Mouse (Mus musculus): ENCODE data around the gene Rac1.
A peak's percentile ranks its signal among the peaks of the same experiment; 100 is the strongest.
"Not testable (repeated sequence)": the region's sequence is repeated elsewhere in the genome, so short reads cannot be mapped to it uniquely, and the experiment has no call there.

The Rac1 gene

GRCm38 (mm10) chr5:143527486-143528307 lies at the start of gene Rac1:
Gene Rac1, minus strand, starts transcription at chr5:143528036.
- DNase-seq = peak; percentile 95

GRCm38 (mm10) chr5:143574261-143575178 lies 46.7 kb upstream of the Rac1 start:
- no peak for DNase-seq

- DNase-seq = no peak
Measured at GRCm38 (mm10) chr5:143573067-143573466, 45.2 kb upstream of the Rac1 start.

- no peak for DNase-seq
Measured at GRCm38 (mm10) chr5:143572195-143572594, 44.4 kb upstream of the Rac1 start.

- peak; percentile 83 for DNase-seq
Measured at GRCm38 (mm10) chr5:143567860-143568259, 40.0 kb upstream of the Rac1 start.

GRCm38 (mm10) chr5:143567258-143567670 lies 39.4 kb upstream of the Rac1 start:
- DNase-seq = no peak

GRCm38 (mm10) chr5:143566804-143567203 lies 39.0 kb upstream of the Rac1 start:
- DNase-seq = not testable (repeated sequence)

- DNase-seq = no peak
Measured at GRCm38 (mm10) chr5:143561544-143562185, 33.8 kb upstream of the Rac1 start.

- DNase-seq = no peak
Measured at GRCm38 (mm10) chr5:143561009-143561408, 33.2 kb upstream of the Rac1 start.

GRCm38 (mm10) chr5:143558731-143559130 lies 30.9 kb upstream of the Rac1 start:
- DNase-seq = no peak

GRCm38 (mm10) chr5:143555233-143555632 lies 27.4 kb upstream of the Rac1 start:
- no peak for DNase-seq

- no peak for DNase-seq
Measured at GRCm38 (mm10) chr5:143552911-143553310, 25.1 kb upstream of the Rac1 start.

GRCm38 (mm10) chr5:143548922-143549321 lies 21.1 kb upstream of the Rac1 start:
- DNase-seq = not testable (repeated sequence)

GRCm38 (mm10) chr5:143548401-143548846 lies 20.6 kb upstream of the Rac1 start:
- DNase-seq = peak; percentile 97

GRCm38 (mm10) chr5:143547866-143548265 lies 20.0 kb upstream of the Rac1 start:
- no peak for DNase-seq

GRCm38 (mm10) chr5:143547384-143547783 lies 19.5 kb upstream of the Rac1 start:
- peak; percentile 86 for DNase-seq

- DNase-seq = no peak
Measured at GRCm38 (mm10) chr5:143539111-143539510, 11.3 kb upstream of the Rac1 start.

GRCm38 (mm10) chr5:143537022-143537421 lies 9.2 kb upstream of the Rac1 start:
- DNase-seq = no peak

GRCm38 (mm10) chr5:143534922-143535321 lies 7.1 kb upstream of the Rac1 start:
- no peak for DNase-seq

GRCm38 (mm10) chr5:143530715-143531114 lies 2.9 kb upstream of the Rac1 start:
- DNase-seq = no peak

GRCm38 (mm10) chr5:143528308-143528683 lies 460 bp upstream of the Rac1 start:
- DNase-seq = no peak

- DNase-seq = peak; percentile 52
Measured at GRCm38 (mm10) chr5:143526698-143527331, 1.0 kb downstream of the Rac1 start.
